Mouse (Mus musculus): ENCODE data around the gene Nf2.

DNA sequence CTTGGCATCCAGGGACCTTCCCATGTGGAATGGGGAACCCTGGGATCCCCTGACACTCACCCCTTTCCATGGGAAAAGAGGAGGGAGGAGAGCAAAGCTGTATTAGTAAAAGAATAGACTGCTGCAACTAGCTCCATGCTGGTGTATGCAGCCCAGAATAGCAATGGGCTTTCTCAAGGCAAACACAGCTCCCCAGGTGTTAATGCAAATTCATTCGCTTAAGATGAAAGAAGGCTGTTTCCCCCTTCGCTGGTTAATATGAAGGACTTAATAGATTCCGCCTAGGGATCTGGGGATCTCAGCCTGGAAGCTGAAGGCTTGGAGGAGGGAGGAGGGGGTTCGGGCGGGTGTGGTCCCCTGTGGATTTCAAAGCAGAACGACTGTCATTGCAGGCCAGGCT is 87.3 kb downstream of the Nf2 start:
- no peak for TF ChIP-seq CTCF (IDR thresholded peaks at IDR 0.05; ENCODE audit: control insufficient read depth, insufficient read depth, insufficient replicate concordance, low read depth, low read length)
- TF ChIP-seq POLR2A (IDR thresholded peaks at IDR 0.05; ENCODE audit: control insufficient read depth, low read depth, low read length), result no peak
